Mouse (Mus musculus): ENCODE data around the gene Itgb1bp1. TPM values are rescaled to one million over a fixed set of nuclear protein-coding genes. Genes with fewer than 3 reads are reported as not detected.
A peak's percentile ranks its signal among the peaks of the same experiment; 100 is the strongest.

The Itgb1bp1 gene
- polyA plus RNA-seq, 1 experiment from 2014 or later = 42.9 TPM

DNA sequence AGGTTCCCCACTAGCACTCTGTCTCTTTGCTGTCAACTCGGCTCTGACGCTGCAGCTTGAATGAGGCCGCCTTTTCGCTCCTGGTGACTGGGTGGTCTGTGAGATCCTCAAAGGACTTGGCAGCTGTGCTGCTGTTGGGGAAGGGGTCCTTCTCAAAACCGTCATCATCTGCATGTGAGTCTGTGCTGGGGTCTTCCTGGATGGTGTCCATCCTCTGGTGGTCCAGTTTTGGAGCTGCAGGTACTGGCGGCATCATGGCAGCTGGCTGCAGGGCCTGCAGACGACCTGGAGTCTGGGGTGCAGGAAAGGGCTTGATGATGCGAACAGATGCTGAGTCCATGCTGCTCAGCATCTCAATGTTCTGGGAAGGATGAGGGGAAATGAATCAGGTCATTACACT, 39.2 kb upstream of the Itgb1bp1 start:
- peaks cover 10% of the 10 kb centered on the region; the same call in 1 of the 2 replicates for H3K36me3 ChIP-seq (ENCODE audit: control insufficient read depth, insufficient read depth, low read length)
- no peak overlapping the region for H3K9ac ChIP-seq (ENCODE audit: low read length)
- H3K9me3 ChIP-seq (ENCODE audit: control insufficient read depth, low read length) = no peaks in the 10 kb centered on the region
- H3K4me2 ChIP-seq (ENCODE audit: low read depth, severe bottlenecking) = no peak overlapping the region
- H3K27ac ChIP-seq (replicated peaks; ENCODE audit: low read depth, low read length) = no peak overlapping the region
- no peak overlapping the region for H3K4me3 ChIP-seq (ENCODE audit: low read depth, low read length)
- H3K27me3 ChIP-seq (ENCODE audit: control insufficient read depth, insufficient read depth, low read length) = no peaks in the 10 kb centered on the region
- DNase-seq (ENCODE audit: low spot score) (no peak), ATAC-seq (ENCODE audit: insufficient number of reproducible peaks, low FRiP score, low TSS enrichment, low read depth) (no peak)
- H3K4me1 ChIP-seq (ENCODE audit: control insufficient read depth, insufficient read depth, low read length) = no peaks in the 10 kb centered on the region
- WGBS = 90% methylated on average over 8 of the region's 8 CpGs

DNA sequence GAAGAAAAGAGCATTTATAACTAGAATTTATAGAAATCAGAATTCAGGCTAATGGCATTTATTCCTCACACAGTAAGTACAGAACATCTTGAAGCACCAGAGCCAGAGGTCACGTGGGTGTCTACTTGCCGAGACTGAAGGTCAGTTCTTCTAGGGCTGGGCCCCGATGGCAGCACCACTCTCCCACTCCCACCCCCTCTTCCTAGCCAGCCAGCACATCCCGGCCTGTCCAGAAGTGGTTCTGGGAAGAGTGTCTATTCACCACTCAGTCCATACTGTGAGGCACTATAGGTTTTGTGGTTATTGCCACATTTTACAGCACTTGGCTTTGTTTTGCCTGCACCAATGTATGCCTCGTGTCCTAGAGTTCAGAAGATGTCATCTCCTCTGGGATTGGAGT, 38.0 kb upstream of the Itgb1bp1 start:
- H3K27me3 ChIP-seq (ENCODE audit: control insufficient read depth, insufficient read depth, low read length) = no peaks in the 10 kb centered on the region

DNA sequence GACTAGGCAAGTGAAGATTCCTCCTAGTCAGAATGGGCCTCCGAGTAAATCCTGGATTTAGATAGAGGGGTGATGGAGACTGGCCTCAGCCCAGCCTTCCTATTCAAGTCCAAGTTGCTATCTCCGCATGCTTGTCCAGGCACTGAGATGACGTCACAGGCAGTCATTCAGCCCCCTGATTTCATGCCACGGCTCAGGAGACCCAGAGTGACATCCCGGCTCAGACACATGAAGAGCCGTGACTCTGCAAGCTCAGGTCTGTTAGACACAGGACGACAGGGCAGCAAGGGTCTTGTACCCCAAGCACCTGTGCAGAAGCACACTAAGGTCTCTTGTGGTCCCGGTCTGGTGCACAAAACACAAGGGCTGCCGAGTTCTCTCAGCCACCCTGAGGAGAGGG, 36.8 kb upstream of the Itgb1bp1 start:
- 88% methylated on average over 9 of the region's 9 CpGs for WGBS
- no peak overlapping the region for H3K27ac ChIP-seq (replicated peaks; ENCODE audit: low read depth, low read length)
- H3K9me3 ChIP-seq (ENCODE audit: control insufficient read depth, low read length) = no peaks in the 10 kb centered on the region
- DNase-seq (ENCODE audit: low spot score) = no peak
- H3K4me3 ChIP-seq (ENCODE audit: low read depth, low read length) = no peak overlapping the region
- H3K9ac ChIP-seq (ENCODE audit: low read length) = no peak overlapping the region
- H3K4me1 ChIP-seq (ENCODE audit: control insufficient read depth, insufficient read depth, low read length) = no peaks in the 10 kb centered on the region
- no peaks in the 10 kb centered on the region for H3K27me3 ChIP-seq (ENCODE audit: control insufficient read depth, insufficient read depth, low read length)
- no peak overlapping the region for H3K4me2 ChIP-seq (ENCODE audit: low read depth, severe bottlenecking)
- H3K36me3 ChIP-seq (ENCODE audit: control insufficient read depth, insufficient read depth, low read length) = peaks cover 12% of the 10 kb centered on the region; the same call in 1 of the 2 replicates
- no peak for ATAC-seq (ENCODE audit: insufficient number of reproducible peaks, low FRiP score, low TSS enrichment, low read depth)

More for the DNA sequence above, 38.0 kb upstream of the Itgb1bp1 start:
- ATAC-seq (ENCODE audit: insufficient number of reproducible peaks, low FRiP score, low TSS enrichment, low read depth) = no peak
- Histone ChIP-seq H3K9me3 (ENCODE audit: control insufficient read depth, low read length) (no peaks in the 10 kb centered on the region), H3K4me1 (ENCODE audit: control insufficient read depth, insufficient read depth, low read length) (no peaks in the 10 kb centered on the region), H3K27ac (replicated peaks; ENCODE audit: low read depth, low read length) (no peak overlapping the region), H3K9ac (ENCODE audit: low read length) (no peak overlapping the region), H3K4me3 (ENCODE audit: low read depth, low read length) (no peak overlapping the region), H3K36me3 (ENCODE audit: control insufficient read depth, insufficient read depth, low read length) (peaks cover 14% of the 10 kb centered on the region; the same call in 1 of the 2 replicates), H3K4me2 (ENCODE audit: low read depth, severe bottlenecking) (no peak overlapping the region)
- WGBS = 88% methylated on average over 5 of the region's 5 CpGs
- DNase-seq (ENCODE audit: low spot score) = no peak

DNA sequence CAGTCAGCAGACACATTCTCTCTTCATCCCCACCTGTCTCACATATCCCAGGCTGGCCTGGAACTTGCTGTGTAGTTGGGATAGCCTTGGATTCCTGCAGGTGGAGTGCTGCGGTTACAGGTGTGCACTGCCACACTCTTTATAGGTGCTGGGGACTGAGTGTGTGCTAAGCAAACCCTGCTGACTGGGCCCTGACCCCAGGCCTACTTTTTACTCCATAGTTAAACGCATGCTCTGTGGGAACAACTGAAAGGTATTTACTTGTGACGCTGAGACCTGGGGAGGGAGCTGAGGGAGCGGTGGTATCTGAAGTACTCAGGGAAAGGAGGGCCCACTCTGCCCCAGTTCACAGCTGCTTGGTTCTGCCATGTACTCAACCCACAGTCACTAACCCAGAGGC, 36.2 kb upstream of the Itgb1bp1 start:
- H3K9ac ChIP-seq (ENCODE audit: low read length) = no peak overlapping the region
- H3K9me3 ChIP-seq (ENCODE audit: control insufficient read depth, low read length) = no peaks in the 10 kb centered on the region
- H3K4me1 ChIP-seq (ENCODE audit: control insufficient read depth, insufficient read depth, low read length) = no peaks in the 10 kb centered on the region
- DNase-seq (ENCODE audit: low spot score) = no peak
- H3K4me2 ChIP-seq (ENCODE audit: low read depth, severe bottlenecking) = no peak overlapping the region
- no peak overlapping the region for H3K4me3 ChIP-seq (ENCODE audit: low read depth, low read length)
- ATAC-seq (ENCODE audit: insufficient number of reproducible peaks, low FRiP score, low TSS enrichment, low read depth) = no peak
- H3K27me3 ChIP-seq (ENCODE audit: control insufficient read depth, insufficient read depth, low read length) = no peaks in the 10 kb centered on the region
- peaks cover 12% of the 10 kb centered on the region; the same call in 1 of the 2 replicates for H3K36me3 ChIP-seq (ENCODE audit: control insufficient read depth, insufficient read depth, low read length)
- no peak overlapping the region for H3K27ac ChIP-seq (replicated peaks; ENCODE audit: low read depth, low read length)
- 89% methylated on average over 4 of the region's 4 CpGs for WGBS

DNA sequence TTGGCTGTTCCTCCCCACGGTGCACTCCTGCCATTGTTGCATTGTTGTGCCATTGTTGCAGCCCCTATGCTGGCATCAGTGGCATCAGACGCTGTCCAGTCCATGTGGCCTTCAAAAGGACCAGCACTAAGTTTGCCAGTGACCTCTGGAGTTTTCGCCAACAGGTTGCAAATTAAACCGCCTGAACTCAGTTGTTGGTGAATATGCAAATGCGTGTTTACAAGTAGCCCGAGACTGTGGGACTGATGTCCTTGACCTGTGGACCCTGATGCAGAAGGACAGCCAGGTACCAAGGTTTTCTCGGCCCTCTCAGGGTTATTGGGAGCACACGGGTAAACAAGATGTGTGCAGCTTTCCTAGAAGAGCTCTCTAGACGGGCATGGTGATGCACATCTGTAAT, 35.1 kb upstream of the Itgb1bp1 start:
- Histone ChIP-seq H3K27me3 (ENCODE audit: control insufficient read depth, insufficient read depth, low read length) (no peaks in the 10 kb centered on the region), H3K27ac (replicated peaks; ENCODE audit: low read depth, low read length) (no peak overlapping the region), H3K4me1 (ENCODE audit: control insufficient read depth, insufficient read depth, low read length) (no peaks in the 10 kb centered on the region), H3K4me2 (ENCODE audit: low read depth, severe bottlenecking) (no peak overlapping the region), H3K4me3 (ENCODE audit: low read depth, low read length) (no peak overlapping the region), H3K9ac (ENCODE audit: low read length) (no peak overlapping the region), H3K9me3 (ENCODE audit: control insufficient read depth, low read length) (no peaks in the 10 kb centered on the region), H3K36me3 (ENCODE audit: control insufficient read depth, insufficient read depth, low read length) (peaks cover 12% of the 10 kb centered on the region; the same call in 1 of the 2 replicates)
- DNase-seq (ENCODE audit: low spot score) (no peak), ATAC-seq (ENCODE audit: insufficient number of reproducible peaks, low FRiP score, low TSS enrichment, low read depth) (no peak)
- WGBS = 82% methylated on average over 9 of the region's 9 CpGs

DNA sequence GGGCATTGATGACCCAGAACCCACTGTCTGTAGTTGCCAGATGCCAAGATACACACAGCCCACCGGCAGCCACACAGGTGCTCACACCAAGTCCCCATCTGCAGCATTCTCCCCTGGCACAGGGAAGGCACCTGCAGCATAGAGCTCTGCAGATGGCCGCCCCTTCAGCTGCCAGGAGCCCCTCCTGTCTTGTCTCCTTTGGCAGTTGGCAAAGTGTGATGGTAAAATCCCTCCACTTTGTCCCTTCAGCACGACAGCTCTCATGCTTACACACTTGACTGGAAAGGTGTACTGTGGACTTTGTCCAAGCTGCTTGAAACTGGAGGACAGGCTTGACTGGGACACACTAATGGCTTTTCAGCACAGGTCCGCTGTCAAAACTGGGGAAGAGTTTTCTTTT, 34.2 kb upstream of the Itgb1bp1 start:
- Histone ChIP-seq H3K4me2 (ENCODE audit: low read depth, severe bottlenecking) (no peak overlapping the region), H3K4me3 (ENCODE audit: low read depth, low read length) (no peak overlapping the region), H3K36me3 (ENCODE audit: control insufficient read depth, insufficient read depth, low read length) (peaks cover 8% of the 10 kb centered on the region; the same call in 1 of the 2 replicates), H3K27me3 (ENCODE audit: control insufficient read depth, insufficient read depth, low read length) (no peaks in the 10 kb centered on the region), H3K4me1 (ENCODE audit: control insufficient read depth, insufficient read depth, low read length) (no peaks in the 10 kb centered on the region), H3K9ac (ENCODE audit: low read length) (no peak overlapping the region), H3K27ac (replicated peaks; ENCODE audit: low read depth, low read length) (no peak overlapping the region), H3K9me3 (ENCODE audit: control insufficient read depth, low read length) (no peaks in the 10 kb centered on the region)
- ATAC-seq (ENCODE audit: insufficient number of reproducible peaks, low FRiP score, low TSS enrichment, low read depth) (no peak), DNase-seq (ENCODE audit: low spot score) (no peak)
- WGBS = 90% methylated on average over 4 of the region's 4 CpGs

DNA sequence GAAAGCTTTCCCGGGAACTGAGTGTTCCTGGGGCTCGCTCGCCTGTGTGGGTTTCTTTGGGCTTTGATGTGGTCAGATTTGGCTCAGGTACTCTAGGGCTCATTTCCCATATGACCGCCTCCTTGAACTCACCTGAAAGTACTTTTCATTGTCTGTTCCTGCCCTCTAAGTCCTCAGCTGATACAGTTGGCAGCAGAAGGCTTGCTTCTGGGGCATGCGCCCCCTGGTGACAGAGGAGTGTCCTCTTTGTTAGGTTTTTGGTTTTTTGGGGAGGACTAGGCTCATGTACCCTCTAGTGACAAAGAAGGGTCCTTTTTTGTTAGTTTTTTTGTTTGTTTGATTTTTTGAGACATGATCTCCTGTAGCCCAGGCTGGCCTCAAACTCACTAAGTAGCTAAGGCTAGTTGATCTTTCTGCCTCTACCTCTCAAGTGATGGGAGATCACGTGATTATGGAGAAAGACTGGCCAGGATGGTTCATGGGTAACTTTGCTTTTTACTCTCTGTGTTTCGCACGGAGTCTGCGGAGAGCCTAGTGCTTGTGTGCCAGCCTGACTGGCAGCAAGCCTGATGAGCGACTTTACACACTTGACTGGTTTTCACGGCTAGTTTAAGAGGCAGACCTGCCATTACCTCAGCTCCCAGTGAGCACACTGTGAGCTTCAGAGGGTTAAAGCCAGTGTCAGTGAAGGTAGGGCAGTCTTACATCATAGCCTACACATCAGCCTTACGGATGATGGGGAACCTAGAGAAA, 32.2 kb upstream of the Itgb1bp1 start:
- peaks cover 11% of the 10 kb centered on the region; the same call in 1 of the 2 replicates for H3K36me3 ChIP-seq (ENCODE audit: control insufficient read depth, insufficient read depth, low read length)
- ATAC-seq (ENCODE audit: insufficient number of reproducible peaks, low FRiP score, low TSS enrichment, low read depth) = no peak
- 78% methylated on average over 12 of the region's 12 CpGs for WGBS
- no peaks in the 10 kb centered on the region for H3K27me3 ChIP-seq (ENCODE audit: control insufficient read depth, insufficient read depth, low read length)
- no peaks in the 10 kb centered on the region for H3K4me1 ChIP-seq (ENCODE audit: control insufficient read depth, insufficient read depth, low read length)
- no peak overlapping the region for H3K4me2 ChIP-seq (ENCODE audit: low read depth, severe bottlenecking)
- no peak overlapping the region for H3K4me3 ChIP-seq (ENCODE audit: low read depth, low read length)
- DNase-seq (ENCODE audit: low spot score) = peak; percentile 75
- H3K9me3 ChIP-seq (ENCODE audit: control insufficient read depth, low read length) = no peaks in the 10 kb centered on the region
- H3K27ac ChIP-seq (replicated peaks; ENCODE audit: low read depth, low read length) = no peak overlapping the region
- no peak overlapping the region for H3K9ac ChIP-seq (ENCODE audit: low read length)

DNA sequence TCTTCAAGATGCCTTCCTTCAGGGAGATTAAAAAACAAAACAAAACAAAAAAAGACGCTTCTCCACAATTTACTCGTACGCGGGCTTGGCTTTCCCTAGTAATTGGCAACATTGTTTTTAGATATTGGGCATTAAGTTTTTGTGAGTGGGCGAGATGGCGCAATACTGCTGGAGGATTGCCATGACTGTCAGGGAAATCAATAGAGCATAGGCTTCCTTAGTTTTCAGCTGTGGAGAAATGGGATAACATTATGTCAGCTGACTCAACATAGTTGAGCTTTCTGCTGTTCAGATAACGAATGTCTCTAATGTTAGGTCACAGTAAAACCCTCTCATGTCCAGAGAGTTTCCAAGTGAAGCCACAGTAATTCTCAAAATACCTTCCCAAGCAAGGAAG, 30.8 kb upstream of the Itgb1bp1 start:
- no peaks in the 10 kb centered on the region for H3K4me1 ChIP-seq (ENCODE audit: control insufficient read depth, insufficient read depth, low read length)
- DNase-seq (ENCODE audit: low spot score) (no peak), ATAC-seq (ENCODE audit: insufficient number of reproducible peaks, low FRiP score, low TSS enrichment, low read depth) (no peak)
- no peaks in the 10 kb centered on the region for H3K9me3 ChIP-seq (ENCODE audit: control insufficient read depth, low read length)
- peak overlapping the region; percentile 60 for H3K4me2 ChIP-seq (ENCODE audit: low read depth, severe bottlenecking)
- H3K4me3 ChIP-seq (ENCODE audit: low read depth, low read length) = peak overlapping the region; percentile 73
- no peaks in the 10 kb centered on the region for H3K27me3 ChIP-seq (ENCODE audit: control insufficient read depth, insufficient read depth, low read length)
- H3K36me3 ChIP-seq (ENCODE audit: control insufficient read depth, insufficient read depth, low read length) = peaks cover 9% of the 10 kb centered on the region; the same call in 1 of the 2 replicates
- no peak overlapping the region for H3K27ac ChIP-seq (replicated peaks; ENCODE audit: low read depth, low read length)
- 39% methylated on average over 7 of the region's 7 CpGs for WGBS
- peak overlapping the region; percentile 68 for H3K9ac ChIP-seq (ENCODE audit: low read length)

Data from limb, embryonic 11.5 days (tissue).